Mouse (Mus musculus) urinary bladder, postnatal 36 days (tissue): ENCODE measurements around the gene Rtn4rl1.

Experiments
- DNase-seq, 2 experiments: peaks; one replicate each; pipeline ENCODE4 v3.0.0; 2022; ENCODE audit warnings: low spot score in 2 of 2, mixed read lengths in 1 of 2

Gene Rtn4rl1

DNA sequence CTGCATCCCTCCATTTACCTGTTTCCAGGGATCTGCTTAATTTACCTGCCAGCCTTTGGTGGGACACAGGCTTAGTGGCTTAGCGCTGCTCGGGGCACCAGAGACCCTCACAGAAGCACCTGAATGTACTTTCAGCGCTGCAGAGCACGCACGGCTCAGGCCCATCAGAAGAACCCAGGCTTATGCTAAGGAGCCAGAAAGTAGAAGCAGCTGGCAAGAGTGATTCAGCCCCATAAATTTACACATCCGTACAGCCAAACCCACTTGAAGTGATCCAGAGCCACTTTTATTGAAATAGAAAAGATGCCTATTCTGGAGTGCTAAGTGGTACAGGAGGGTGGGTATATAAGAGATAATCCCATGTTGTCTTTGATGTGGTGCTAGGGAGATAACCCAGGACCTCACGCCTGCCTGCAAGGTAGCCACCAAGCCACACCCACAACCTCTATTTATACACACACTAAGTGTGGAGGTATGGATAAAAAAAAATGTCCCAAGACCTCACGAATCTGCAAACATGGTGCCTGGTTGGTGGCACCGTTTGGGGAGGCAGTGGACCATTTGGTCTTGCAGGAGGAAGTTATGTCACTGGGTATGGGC is 102.9 kb downstream of the Rtn4rl1 start:
- DNase-seq = no peak

DNA sequence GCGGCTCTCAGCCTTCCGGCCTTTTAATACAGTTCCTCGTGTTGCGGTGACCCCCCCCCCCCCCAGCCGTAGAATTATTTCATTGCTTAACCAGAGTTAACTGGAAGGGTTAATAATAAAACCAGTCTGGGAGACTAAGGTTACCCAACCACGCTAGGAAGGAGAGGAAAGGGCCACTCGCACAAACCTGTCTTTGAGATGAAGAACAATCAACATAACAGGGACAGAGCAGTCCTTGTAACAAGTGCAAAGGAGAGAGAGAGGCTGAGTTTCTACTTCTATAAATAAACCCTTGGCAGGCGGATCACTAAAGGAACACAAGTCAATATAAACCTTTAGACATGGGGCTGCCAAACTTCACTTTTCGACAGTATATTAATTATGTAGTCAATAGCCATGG is 104.0 kb downstream of the Rtn4rl1 start:
- DNase-seq = no peak

DNA sequence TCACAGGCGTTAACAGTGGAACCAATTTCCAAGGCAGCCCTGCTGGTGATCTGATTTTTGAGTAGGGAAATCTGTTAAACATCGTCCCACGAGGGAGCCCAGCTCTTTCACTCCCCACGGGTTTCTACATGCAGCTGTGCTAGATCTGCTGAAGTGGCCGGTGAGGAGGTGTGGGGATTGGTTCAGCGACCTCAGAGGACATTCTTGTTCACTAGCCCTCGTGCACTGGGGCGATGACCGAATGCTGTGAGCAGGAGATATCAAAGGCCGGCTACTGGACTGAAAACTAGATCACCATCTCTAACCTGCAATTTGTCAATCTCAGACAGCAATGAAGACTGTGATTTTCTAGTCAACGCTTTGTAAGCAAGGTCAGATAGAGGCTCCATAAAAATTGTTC is 104.9 kb downstream of the Rtn4rl1 start:
- DNase-seq = no peak

DNA sequence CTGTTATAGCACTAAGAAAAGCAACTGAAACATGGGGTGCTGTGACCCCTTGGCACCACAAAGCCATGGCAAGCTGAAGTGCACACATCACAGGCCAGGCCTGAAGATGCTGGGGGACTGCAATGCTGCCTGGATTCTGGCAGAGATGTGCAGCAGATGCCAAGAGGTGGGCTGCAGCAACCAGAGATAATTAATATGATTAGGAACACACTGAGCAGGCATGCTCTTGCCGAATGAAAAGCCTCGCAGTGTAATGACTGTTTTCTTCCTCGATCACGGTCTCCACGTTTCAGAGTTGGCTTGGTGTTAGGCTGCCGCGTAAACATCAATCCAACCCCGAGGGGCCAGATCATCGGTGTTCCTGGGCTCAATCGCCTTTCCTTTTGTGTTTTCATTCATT is 106.2 kb downstream of the Rtn4rl1 start:
- DNase-seq = no peak

DNA sequence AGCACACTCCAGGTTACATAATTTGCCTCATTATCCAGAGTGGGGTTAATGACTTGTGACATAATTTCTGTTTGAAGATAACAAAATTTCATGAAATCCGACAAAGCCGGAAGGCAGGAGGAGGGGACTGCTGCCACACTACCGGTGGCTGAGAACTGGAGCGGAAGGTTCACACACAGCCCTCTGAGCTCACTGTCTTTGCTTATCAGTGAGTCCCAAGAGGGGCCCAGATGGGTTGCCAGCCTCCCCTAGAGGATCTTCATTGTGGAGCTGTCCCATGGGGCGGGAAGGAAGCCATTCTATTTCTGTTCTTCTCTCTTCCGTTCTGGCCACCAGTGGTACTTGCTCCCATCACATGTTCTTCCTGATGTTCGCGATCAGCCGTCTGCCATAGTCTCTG is 107.4 kb downstream of the Rtn4rl1 start:
- no peak for DNase-seq

DNA sequence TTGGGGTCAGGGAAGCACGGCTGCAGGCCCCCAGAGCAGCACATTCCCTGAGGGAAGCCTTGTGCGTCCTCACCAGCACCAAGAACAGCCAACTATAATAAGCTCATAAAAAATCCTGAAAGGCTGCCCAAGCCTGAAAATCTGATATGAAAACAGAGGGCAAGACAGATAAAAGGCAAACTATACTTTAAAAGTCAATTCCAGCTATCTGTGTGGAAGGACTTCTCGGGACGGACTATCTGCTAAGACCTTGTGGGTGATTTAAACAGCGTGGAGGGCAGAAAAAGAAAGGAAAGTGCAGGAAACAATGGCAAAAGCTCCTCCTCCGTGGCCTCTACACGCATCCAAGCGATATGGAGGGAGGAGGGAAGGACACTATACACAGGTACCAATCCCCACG is 111.2 kb downstream of the Rtn4rl1 start:
- DNase-seq = no peak

DNA sequence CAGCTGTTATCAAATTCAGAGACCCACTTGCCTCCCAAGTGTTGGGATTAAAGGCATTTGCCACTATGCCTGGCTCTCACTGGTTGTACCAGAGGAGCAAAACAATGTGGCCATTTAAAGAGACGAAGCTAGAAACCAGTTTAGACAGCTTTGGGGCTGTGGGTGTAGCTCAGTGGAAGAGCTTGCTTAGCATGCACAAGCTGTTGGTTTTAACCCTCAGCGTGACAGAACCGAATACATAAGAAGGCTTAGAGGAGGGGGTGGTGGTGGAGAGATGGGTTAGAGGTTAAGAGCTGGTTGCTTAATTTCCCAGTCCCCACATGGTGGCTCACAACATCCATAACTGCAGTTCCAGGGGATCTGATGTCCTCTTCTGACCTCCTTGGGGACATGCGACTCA is 115.1 kb downstream of the Rtn4rl1 start:
- DNase-seq = no peak

DNA sequence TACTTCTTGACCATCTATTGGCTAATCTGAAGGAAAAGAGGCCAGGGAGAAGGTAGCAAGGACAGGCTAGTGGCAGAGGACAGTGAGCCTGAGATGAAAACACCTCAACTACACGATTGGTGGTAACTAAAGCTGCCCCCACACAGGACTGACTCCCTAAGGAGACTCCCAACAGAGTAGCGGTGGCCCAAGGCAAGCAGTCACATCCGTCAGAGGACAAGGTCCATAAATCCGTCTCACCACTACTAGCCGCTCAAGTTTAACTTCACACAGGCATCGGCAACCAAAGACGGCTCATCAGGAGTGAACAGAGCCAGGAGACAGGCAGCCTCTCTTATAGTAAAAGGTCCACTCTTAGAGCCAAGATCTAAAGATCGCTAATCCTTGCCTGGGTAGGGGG is 117.2 kb downstream of the Rtn4rl1 start:
- no peak for DNase-seq

DNA sequence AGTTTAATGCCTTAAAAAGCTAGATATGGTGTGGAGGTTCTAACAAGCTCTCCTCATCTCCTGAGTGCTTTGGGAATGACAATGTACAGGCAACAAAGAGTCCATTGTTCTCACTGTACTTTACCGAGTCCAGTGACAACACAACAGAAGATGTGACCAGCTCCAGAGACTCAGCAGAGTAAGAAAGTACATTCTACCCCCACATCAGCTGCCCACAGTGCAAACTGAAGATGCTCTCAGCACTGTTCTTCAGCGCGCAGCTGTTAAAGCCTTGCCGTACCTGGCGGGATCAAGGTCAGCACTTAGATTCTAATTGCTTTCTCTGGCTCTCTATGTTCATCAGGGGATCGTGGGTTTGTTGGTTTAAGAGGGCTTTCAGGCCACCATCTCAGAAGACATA is 118.2 kb downstream of the Rtn4rl1 start:
- no peak for DNase-seq

DNA sequence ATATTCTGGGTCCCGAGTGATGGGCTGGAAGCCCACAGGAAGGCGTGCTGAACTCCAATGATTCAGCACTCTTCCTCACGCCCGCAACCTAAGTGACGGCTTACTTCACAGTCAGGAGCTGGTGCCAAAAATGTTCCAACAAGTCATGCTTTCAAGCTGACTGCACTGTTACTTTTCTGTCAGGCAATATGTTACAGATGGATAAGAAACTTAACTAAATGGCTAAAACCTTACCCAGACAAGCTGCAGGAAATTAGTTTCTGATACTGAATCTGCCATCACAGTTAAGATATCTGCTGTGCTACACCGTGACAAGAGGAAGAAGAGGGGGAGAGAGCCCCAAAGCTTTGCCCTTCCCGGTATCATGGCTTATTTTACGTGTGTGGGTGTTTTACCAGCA is 120.3 kb downstream of the Rtn4rl1 start:
- DNase-seq = no peak
